Mouse (Mus musculus) intestine, embryonic 14.5 days (tissue): ENCODE data around the gene Pfn3. TPM values are rescaled to one million over a fixed set of nuclear protein-coding genes. Genes with fewer than 3 reads are reported as not detected.
A peak's percentile ranks its signal among the peaks of the same experiment; 100 is the strongest.

ENCODE experiments used
- ATAC-seq: fragments of 200-750 bp; cut with Nextera tagmentation; replicated peaks from 2 replicates; pipeline ENCODE4 v1.8.0; 2017; ENCODE audit warnings: low read depth, moderate number of reproducible peaks, moderate TSS enrichment, moderate library complexity; ENCODE audit not compliant: low FRiP score, low TSS enrichment
- DNase-seq: peaks from one replicate; pipeline ENCODE4 v3.0.0-alpha.2; 2018; ENCODE audit warnings: low spot score
- H3K27ac ChIP-seq: fragments of 300-500 bp; sonication (generic); 2 replicates; pipeline ENCODE4 v1.5.1; 2014; ENCODE audit warnings: low read depth, mild to moderate bottlenecking, control low read depth
- H3K27me3 ChIP-seq: fragments of 300-500 bp; sonication (generic); replicated peaks from 2 replicates; pipeline ENCODE4 v1.6.1; 2014; ENCODE audit warnings: low read length, control low read depth; ENCODE audit not compliant: control insufficient read depth, insufficient read depth
- H3K36me3 ChIP-seq: fragments of 300-500 bp; sonication (generic); 2 replicates; pipeline ENCODE4 v1.6.1; 2014; ENCODE audit warnings: low read length, control low read depth; ENCODE audit not compliant: control insufficient read depth, insufficient read depth
- H3K4me1 ChIP-seq: fragments of 300-500 bp; sonication (generic); replicated peaks from 2 replicates; pipeline ENCODE4 v1.6.1; 2014; ENCODE audit warnings: low read length, control low read depth, mixed read lengths; ENCODE audit not compliant: control insufficient read depth, insufficient read depth
- H3K4me2 ChIP-seq: fragments of 300-500 bp; sonication (generic); 2 replicates; pipeline ENCODE4 v1.6.1; 2014; ENCODE audit warnings: low read length
- H3K4me3 ChIP-seq: fragments of 300-500 bp; sonication (generic); 2 replicates; pipeline ENCODE4 v1.5.1; 2014; ENCODE audit warnings: low read depth, low read length, control low read depth, mixed read lengths
- H3K9ac ChIP-seq: fragments of 300-500 bp; sonication (generic); 2 replicates; pipeline ENCODE4 v1.6.1; 2014; ENCODE audit warnings: mild to moderate bottlenecking, low read length
- H3K9me3 ChIP-seq: fragments of 300-500 bp; sonication (generic); 2 replicates; pipeline ENCODE4 v1.6.1; 2016; ENCODE audit warnings: low read length, control low read depth; ENCODE audit not compliant: control insufficient read depth
- WGBS: fragments of 180-500 bp; shearing (Covaris S2); extraction: QIAGEN DNeasy Blood & Tissue Kit; methylation state at CpG from one replicate; pipeline ENCODE4 v1.1.7; 2014; 5-methylcytosine and 5-hydroxymethylcytosine counted together
- polyA plus RNA-seq: library from polyadenylated mRNA; unstranded; fragments of >200 nt; fragmentation: Nextera tagmentation; extraction: Ambion mirVana; gene quantifications from 2 replicates; pipeline ENCODE4 v1.2.1, GENCODE M21; 2014

Pfn3 gene
- polyA plus RNA-seq, result not detected in 2 replicates

- Histone ChIP-seq H3K27ac (no peak within 1 kb of the TSS), H3K36me3 (no peaks in the 10 kb centered on the region), H3K4me3 (peak within 1 kb of the TSS; percentile 16), H3K27me3 (peaks cover 26% of the 10 kb centered on the region), H3K4me2 (peak within 1 kb of the TSS; percentile 43), H3K4me1 (0 out of 2 replicates have a peak, but pooled peaks cover 2% of the 10 kb centered on the region), H3K9ac (peak within 1 kb of the TSS; percentile 0; the same call in 1 of the 2 replicates), H3K9me3 (no peaks in the 10 kb centered on the region)
- peak; percentile 88 for DNase-seq
- peak; percentile 57 for ATAC-seq
- 11% methylated on average over 41 of the region's 41 CpGs for WGBS
Observed at GRCm38 (mm10) chr13:55414743-55415380, at the start of gene Pfn3. Gene Pfn3, minus strand, starts transcription at chr13:55415232.

DNA sequence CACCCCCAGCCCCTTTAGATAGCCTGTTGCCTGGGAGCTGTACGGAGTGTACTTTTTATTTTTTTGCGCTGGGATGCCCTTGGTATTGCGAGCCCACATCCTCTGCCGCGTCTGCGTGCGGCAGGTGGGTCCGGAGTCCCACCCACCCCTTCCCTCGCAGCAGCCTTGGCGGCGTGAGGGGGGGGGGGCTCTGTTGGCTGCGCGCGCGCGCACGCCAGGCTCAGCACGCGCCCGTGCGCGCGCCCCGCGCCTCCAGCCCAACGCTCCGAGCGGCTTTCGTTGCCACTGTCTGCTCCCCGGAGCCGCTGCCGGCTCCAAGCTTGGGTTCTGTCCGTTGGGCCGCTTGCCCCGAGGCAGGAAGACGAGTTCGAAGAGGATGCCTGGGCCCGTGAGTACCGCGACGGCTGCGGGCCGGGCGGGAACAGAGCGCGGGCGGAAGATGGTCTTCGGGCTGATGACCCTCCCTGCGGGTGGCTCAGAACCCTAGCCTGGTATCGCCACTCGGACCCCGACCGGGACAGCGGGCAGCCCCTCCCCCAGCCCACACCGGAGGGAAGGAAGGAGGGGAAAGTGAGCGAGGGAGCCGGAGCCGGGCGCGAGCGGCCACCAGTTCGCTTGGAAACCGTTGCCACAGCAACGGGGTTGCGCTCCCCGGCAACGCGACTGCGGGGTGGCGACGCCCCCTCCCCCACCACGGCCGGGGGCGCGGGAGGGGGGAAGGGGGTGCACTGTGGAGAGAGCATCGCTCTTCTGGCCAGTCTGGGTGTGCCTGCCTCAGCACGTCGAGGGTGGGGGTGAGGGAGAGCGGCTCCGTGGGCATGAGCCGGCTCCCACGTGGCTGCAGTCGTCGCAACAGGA is 49.2 kb upstream of the Pfn3 start, which contains the start of gene Prr7:
Gene Prr7 (plus strand): TSS at position 241 of the 858 bp plus-strand sequence.
- Histone ChIP-seq H3K36me3 (peaks cover 26% of the 10 kb centered on the region), H3K4me3 (peak within 1 kb of the TSS; percentile 67), H3K9me3 (no peaks in the 10 kb centered on the region), H3K9ac (peak within 1 kb of the TSS; percentile 77), H3K27me3 (no peaks in the 10 kb centered on the region), H3K4me2 (peak within 1 kb of the TSS; percentile 93), H3K27ac (peak within 1 kb of the TSS; percentile 79), H3K4me1 (peaks cover 6% of the 10 kb centered on the region; the same call in 1 of the 2 replicates)
- under 1% methylated on average over 78 of the region's 84 CpGs for WGBS
- DNase-seq (peak; percentile 84), ATAC-seq (peak; percentile 70)

DNA sequence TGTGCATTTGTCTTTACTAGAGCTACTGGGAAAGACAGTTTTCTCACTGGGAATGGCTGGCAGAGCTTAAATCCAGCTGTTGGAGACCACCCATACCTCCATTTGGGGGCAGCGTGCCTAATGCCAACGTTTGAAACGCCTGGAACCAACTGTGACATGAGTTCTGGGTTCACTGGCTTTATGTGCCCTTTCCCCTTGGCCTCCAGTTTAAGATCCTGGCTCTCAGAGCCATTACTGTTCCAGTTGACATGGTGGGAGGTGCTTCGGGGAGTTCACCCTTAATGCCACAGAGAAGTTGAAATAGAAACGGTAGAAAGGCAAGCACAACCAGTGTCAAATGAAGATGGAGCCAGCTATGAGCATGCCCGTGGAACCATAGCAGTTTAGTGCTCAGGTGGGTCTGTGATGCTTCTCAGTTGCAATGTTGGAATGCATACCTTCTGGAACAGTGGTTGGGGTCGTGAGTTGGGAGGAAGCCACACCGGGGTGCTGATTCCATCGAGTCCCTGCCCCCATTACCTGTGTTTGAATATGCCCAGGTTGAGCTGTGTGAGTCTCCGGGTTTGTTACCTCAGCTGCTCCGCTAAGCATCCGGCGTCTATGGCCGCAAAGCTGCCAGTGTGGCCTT is 48.5 kb upstream of the Pfn3 start:
- Histone ChIP-seq H3K4me3 (peak overlapping the region; percentile 67), H3K36me3 (peaks cover 33% of the 10 kb centered on the region), H3K4me1 (peaks cover 6% of the 10 kb centered on the region; the same call in 1 of the 2 replicates), H3K27ac (no peak overlapping the region), H3K27me3 (no peaks in the 10 kb centered on the region), H3K9ac (peak overlapping the region; percentile 77), H3K4me2 (peak overlapping the region; percentile 93), H3K9me3 (no peaks in the 10 kb centered on the region)
- 13% methylated on average over 14 of the region's 14 CpGs for WGBS
- no peak for DNase-seq
- ATAC-seq, result no peak; the same call in 1 of the 2 replicates

- ATAC-seq, result no peak
- Histone ChIP-seq H3K27ac (no peak overlapping the region), H3K27me3 (no peaks in the 10 kb centered on the region), H3K36me3 (peaks cover 39% of the 10 kb centered on the region), H3K9ac (no peak overlapping the region), H3K4me1 (peaks cover 6% of the 10 kb centered on the region; the same call in 1 of the 2 replicates), H3K9me3 (no peaks in the 10 kb centered on the region), H3K4me3 (no peak overlapping the region), H3K4me2 (no peak overlapping the region)
- DNase-seq, result no peak
- WGBS, result 56% methylated on average over 2 of the region's 2 CpGs
Observed at GRCm38 (mm10) chr13:55462965-55463364, 47.9 kb upstream of the Pfn3 start.

GRCm38 (mm10) chr13:55451785-55452549 is 36.9 kb upstream of the Pfn3 start:
- DNase-seq (no peak), ATAC-seq (no peak)
- Histone ChIP-seq H3K9ac (no peak overlapping the region), H3K4me1 (peaks cover 10% of the 10 kb centered on the region), H3K4me2 (no peak overlapping the region), H3K27me3 (no peaks in the 10 kb centered on the region), H3K4me3 (no peak overlapping the region), H3K9me3 (no peaks in the 10 kb centered on the region), H3K27ac (no peak overlapping the region), H3K36me3 (peaks cover 82% of the 10 kb centered on the region)
- WGBS, result 87% methylated on average over 16 of the region's 16 CpGs

- no peak overlapping the region for H3K4me3 ChIP-seq
- no peak overlapping the region for H3K4me2 ChIP-seq
- 92% methylated on average over 10 of the region's 10 CpGs for WGBS
- DNase-seq, result no peak
- no peaks in the 10 kb centered on the region for H3K9me3 ChIP-seq
- H3K4me1 ChIP-seq, result peaks cover 16% of the 10 kb centered on the region
- no peak for ATAC-seq
- H3K27me3 ChIP-seq, result no peaks in the 10 kb centered on the region
- H3K36me3 ChIP-seq, result peaks cover 77% of the 10 kb centered on the region
- H3K9ac ChIP-seq, result no peak overlapping the region
- H3K27ac ChIP-seq, result no peak overlapping the region
Observed at GRCm38 (mm10) chr13:55451296-55451695, 36.3 kb upstream of the Pfn3 start.

- H3K36me3 ChIP-seq, result peaks cover 70% of the 10 kb centered on the region
- H3K4me3 ChIP-seq, result no peak overlapping the region
- H3K9ac ChIP-seq, result no peak overlapping the region
- ATAC-seq, result no peak
- no peaks in the 10 kb centered on the region for H3K9me3 ChIP-seq
- H3K27me3 ChIP-seq, result no peaks in the 10 kb centered on the region
- WGBS, result 93% methylated on average over 11 of the region's 11 CpGs
- no peak for DNase-seq
- no peak overlapping the region for H3K27ac ChIP-seq
- H3K4me1 ChIP-seq, result peaks cover 21% of the 10 kb centered on the region
- H3K4me2 ChIP-seq, result no peak overlapping the region
Observed at GRCm38 (mm10) chr13:55450511-55450980, 35.5 kb upstream of the Pfn3 start.
